Mouse (Mus musculus): ENCODE measurements around the gene Brk1.

- TF ChIP-seq POU5F1 (IDR thresholded peaks at IDR 0.05; ENCODE audit: borderline replicate concordance, low read length), result no peak
- no peak for TF ChIP-seq CTCF (conservative IDR thresholded peaks at IDR 0.05; ENCODE audit: low read length)
- TF ChIP-seq NANOG (IDR thresholded peaks at IDR 0.05; ENCODE audit: borderline replicate concordance, low read length), result no peak
Measured at GRCm38 (mm10) chr6:113639201-113639600, 34.6 kb downstream of the Brk1 start.
